Comparison of ENCODE assay signal across 8 mouse cellular contexts in genomic region chr7:29852831-29853218, GRCm38 (mm10). TPM values are rescaled to one million over a fixed set of nuclear protein-coding genes. Genes with fewer than 3 reads are reported as not detected.
DNase-seq lines count a peak whose midpoint lies in the region; ATAC-seq and TF ChIP-seq lines count a peak whose summit lies in the region.

No protein-coding gene starts in this region.

- peak overlapping the region; percentile 55 for H3K4me3 ChIP-seq in heart, embryonic 13.5 days
- H3K4me3 ChIP-seq in ES-E14 (ENCODE audit: insufficient read depth in 1 of 2, low read depth in 1 of 2, low read length in 2 of 2, poor library complexity in 1 of 2, severe bottlenecking in 1 of 2) = peak overlapping the region; percentile 75 to 95
- peak overlapping the region; percentile 45 for H3K4me3 ChIP-seq in forebrain, postnatal 0 days (ENCODE audit: low read depth, low read length)
- peak overlapping the region; percentile 67 for H3K4me3 ChIP-seq in midbrain, embryonic 10.5 days

- peak overlapping the region; percentile 69 for H3K4me2 ChIP-seq in heart, embryonic 13.5 days
- H3K4me2 ChIP-seq in forebrain, postnatal 0 days (ENCODE audit: low read depth) = peak overlapping the region; percentile 57

- no peaks in the 10 kb centered on the region for H3K9me3 ChIP-seq in heart, embryonic 13.5 days
- no peaks in the 10 kb centered on the region for H3K9me3 ChIP-seq in ES-E14 (ENCODE audit: control insufficient read depth, insufficient read depth, low read depth, low read length)
- no peaks in the 10 kb centered on the region for H3K9me3 ChIP-seq in forebrain, postnatal 0 days (ENCODE audit: low read length)
- peaks cover 6% of the 10 kb centered on the region; the same call in 1 of the 2 replicates for H3K9me3 ChIP-seq in midbrain, embryonic 10.5 days (replicated peaks)

- no peak for TF ChIP-seq CTCF in forebrain, postnatal 0 days (IDR thresholded peaks at IDR 0.05; ENCODE audit: low read depth)

- H3K4me1 ChIP-seq in heart, embryonic 13.5 days = peaks cover 5% of the 10 kb centered on the region; the same call in 1 of the 2 replicates
- H3K4me1 ChIP-seq in ES-E14 (ENCODE audit: control insufficient read depth in 2 of 2, insufficient read depth in 2 of 2, low read length in 2 of 2, poor library complexity in 1 of 2) = no peaks in the 10 kb centered on the region; a peak in 1 of 4 replicates
- no peaks in the 10 kb centered on the region for H3K4me1 ChIP-seq in forebrain, postnatal 0 days (ENCODE audit: insufficient read depth)
- H3K4me1 ChIP-seq in midbrain, embryonic 10.5 days = peaks cover 10% of the 10 kb centered on the region

- no peaks in the 10 kb centered on the region for H3K27me3 ChIP-seq in heart, embryonic 13.5 days (replicated peaks)
- H3K27me3 ChIP-seq in forebrain, postnatal 0 days (ENCODE audit: insufficient read depth, low read length) = no peaks in the 10 kb centered on the region
- no peaks in the 10 kb centered on the region for H3K27me3 ChIP-seq in midbrain, embryonic 10.5 days (ENCODE audit: low read depth, poor library complexity, severe bottlenecking)

- in situ Hi-C loops in ES-E14 (cut with MboI; ENCODE audit: low sequenced_read_pairs in 2 of 2, unreplicated experiment in 2 of 2) = no loop called here

- peak overlapping the region; percentile 67 for H3K9ac ChIP-seq in heart, embryonic 13.5 days
- peak overlapping the region; percentile 74 for H3K9ac ChIP-seq in ES-E14 (ENCODE audit: insufficient read depth, low read depth, low read length, poor library complexity, severe bottlenecking)
- peak overlapping the region; percentile 53 for H3K9ac ChIP-seq in forebrain, postnatal 0 days

- no peak overlapping the region for H3K27ac ChIP-seq in heart, embryonic 13.5 days (replicated peaks)
- H3K27ac ChIP-seq in ES-E14 (ENCODE audit: insufficient read depth, low read depth, low read length, poor library complexity, severe bottlenecking) = no peak overlapping the region
- no peak overlapping the region for H3K27ac ChIP-seq in forebrain, postnatal 0 days (ENCODE audit: low read depth, low read length)
- H3K27ac ChIP-seq in midbrain, embryonic 10.5 days (replicated peaks) = peak overlapping the region; percentile 86

- DNase-seq in heart, postnatal 4 days = no peak
- no peak for DNase-seq in ES-E14 (ENCODE audit: low read depth, low spot score)
- DNase-seq in forebrain, postnatal 0 days = no peak
- no peak for DNase-seq in midbrain, embryonic 10.5 days (ENCODE audit: low spot score)
- no peak for DNase-seq in adrenal gland, postnatal 14 days
- no peak for DNase-seq in ovary, postnatal 36 days (ENCODE audit: low spot score)
- no peak for DNase-seq in adrenal gland, adult 8-10 months

- peaks cover 21% of the 10 kb centered on the region; the same call in 1 of the 2 replicates for H3K36me3 ChIP-seq in heart, embryonic 13.5 days
- peaks cover 2% of the 10 kb centered on the region; the same call in 1 of the 2 replicates for H3K36me3 ChIP-seq in ES-E14 (ENCODE audit: control insufficient read depth, insufficient read depth, low read length, poor library complexity, severe bottlenecking)
- peaks cover 18% of the 10 kb centered on the region; the same call in 1 of the 2 replicates for H3K36me3 ChIP-seq in forebrain, postnatal 0 days (ENCODE audit: insufficient read depth)
- peaks cover 38% of the 10 kb centered on the region for H3K36me3 ChIP-seq in midbrain, embryonic 10.5 days

- ATAC-seq in heart, embryonic 13.5 days (ENCODE audit: extremely low read depth, insufficient number of reproducible peaks, low FRiP score, low TSS enrichment) = no peak
- ATAC-seq in forebrain, postnatal 0 days = no peak

- WGBS in heart, embryonic 13.5 days = 45% methylated on average over 9 of the region's 9 CpGs
- WGBS in forebrain, postnatal 0 days = 58% methylated on average over 9 of the region's 9 CpGs
- 61% methylated on average over 9 of the region's 9 CpGs for WGBS in midbrain, embryonic 10.5 days

TF ChIP-seq in ES-E14, 5 proteins besides CTCF, POLR2A, EP300 and RAD21:
- TF ChIP-seq HCFC1 (IDR thresholded peaks at IDR 0.05; ENCODE audit: borderline replicate concordance, insufficient read depth, low read length) = no peak
TF ChIP-seq in ES-E14: peak in this region for 0.

RNA-seq across cellular contexts. Expression of gene Zfp940, which starts 0.6 kb away (rescaled TPM):
- 1.7 and 1.9 TPM in 2 replicates for polyA plus RNA-seq in heart, embryonic 13.5 days (2015; fragmentation: Nextera tagmentation; extraction: Ambion mirVana)
- total RNA-seq in heart, postnatal 4 days (2021) = under 1 TPM; 0.33 to 0.34 TPM
- total RNA-seq in ES-E14 (2012; rRNA removed) = 6.9 and 12.3 TPM in 2 replicates
- 12.7 and 18.3 TPM in 2 replicates for total RNA-seq in forebrain, postnatal 0 days (2014; rRNA removed)
- 8.8 and 12.4 TPM in 2 replicates for polyA plus RNA-seq in forebrain, postnatal 0 days (2015; fragmentation: Nextera tagmentation; extraction: Ambion mirVana)
- polyA plus RNA-seq in midbrain, embryonic 10.5 days (2016; fragmentation: Nextera tagmentation; extraction: Ambion mirVana) = 9.7 and 10.3 TPM in 2 replicates
- total RNA-seq in adrenal gland, postnatal 14 days (2021) = 1.1 and 3.3 TPM in 2 replicates
- 1 to 10 TPM in 3 of 4 experiments, under 1 TPM in 1; 0.94 to 1.7 (median 1.2) TPM for total RNA-seq in adrenal gland, adult 8-10 months (2022)

RNA-seq across cellular contexts. Expression of gene Zfp420, which starts 7.0 kb away (rescaled TPM):
- polyA plus RNA-seq in heart, embryonic 13.5 days (2015; fragmentation: Nextera tagmentation; extraction: Ambion mirVana) = 3.0 and 3.2 TPM in 2 replicates
- total RNA-seq in heart, postnatal 4 days (2021) = 1 to 10 TPM; 2.6 to 3.3 TPM
- total RNA-seq in ES-E14 (2012; rRNA removed) = 5.6 and 6.9 TPM in 2 replicates
- 26.9 and 27.1 TPM in 2 replicates for total RNA-seq in forebrain, postnatal 0 days (2014; rRNA removed)
- 9.9 and 15.5 TPM in 2 replicates for polyA plus RNA-seq in forebrain, postnatal 0 days (2015; fragmentation: Nextera tagmentation; extraction: Ambion mirVana)
- 8.8 and 9.3 TPM in 2 replicates for polyA plus RNA-seq in midbrain, embryonic 10.5 days (2016; fragmentation: Nextera tagmentation; extraction: Ambion mirVana)
- total RNA-seq in adrenal gland, postnatal 14 days (2021) = 4.3 TPM in 2 replicates
- 1 to 10 TPM; 5.4 to 9.8 (median 8.1) TPM for total RNA-seq in adrenal gland, adult 8-10 months (2022)

RNA-seq across cellular contexts. Expression of gene Zfp790, which starts 36.9 kb away (rescaled TPM):
- polyA plus RNA-seq in heart, embryonic 13.5 days (2015; fragmentation: Nextera tagmentation; extraction: Ambion mirVana) = 9.1 and 9.3 TPM in 2 replicates
- total RNA-seq in heart, postnatal 4 days (2021) = 10 to 100 TPM; 13.3 to 14.3 TPM
- total RNA-seq in ES-E14 (2012; rRNA removed) = 4.5 and 5.3 TPM in 2 replicates
- total RNA-seq in forebrain, postnatal 0 days (2014; rRNA removed) = 15.6 and 16.9 TPM in 2 replicates
- 9.3 and 12.2 TPM in 2 replicates for polyA plus RNA-seq in forebrain, postnatal 0 days (2015; fragmentation: Nextera tagmentation; extraction: Ambion mirVana)
- polyA plus RNA-seq in midbrain, embryonic 10.5 days (2016; fragmentation: Nextera tagmentation; extraction: Ambion mirVana) = 12.7 and 17.5 TPM in 2 replicates
- 13.3 and 14.1 TPM in 2 replicates for total RNA-seq in adrenal gland, postnatal 14 days (2021)
- total RNA-seq in adrenal gland, adult 8-10 months (2022) = 10 to 100 TPM; 18.3 to 25.2 (median 21.9) TPM

RNA-seq across cellular contexts. Expression of gene Zfp27, which starts 53.5 kb away (rescaled TPM):
- 5.8 and 6.1 TPM in 2 replicates for polyA plus RNA-seq in heart, embryonic 13.5 days (2015; fragmentation: Nextera tagmentation; extraction: Ambion mirVana)
- 10 to 100 TPM; 11.9 to 13.2 TPM for total RNA-seq in heart, postnatal 4 days (2021)
- total RNA-seq in ES-E14 (2012; rRNA removed) = 5.1 and 6.1 TPM in 2 replicates
- 19.5 and 20.3 TPM in 2 replicates for total RNA-seq in forebrain, postnatal 0 days (2014; rRNA removed)
- polyA plus RNA-seq in forebrain, postnatal 0 days (2015; fragmentation: Nextera tagmentation; extraction: Ambion mirVana) = 8.0 and 9.4 TPM in 2 replicates
- polyA plus RNA-seq in midbrain, embryonic 10.5 days (2016; fragmentation: Nextera tagmentation; extraction: Ambion mirVana) = 10.6 and 12.8 TPM in 2 replicates
- total RNA-seq in adrenal gland, postnatal 14 days (2021) = 11.9 and 12.2 TPM in 2 replicates
- total RNA-seq in adrenal gland, adult 8-10 months (2022) = 10 to 100 TPM; 10.4 to 16.1 (median 11.8) TPM

RNA-seq across cellular contexts. Expression of gene Zfp383, which starts 55.2 kb away (rescaled TPM):
- polyA plus RNA-seq in heart, embryonic 13.5 days (2015; fragmentation: Nextera tagmentation; extraction: Ambion mirVana) = 3.2 and 3.3 TPM in 2 replicates
- total RNA-seq in heart, postnatal 4 days (2021) = 1 to 10 TPM; 8.5 to 9.4 TPM
- 5.1 and 5.4 TPM in 2 replicates for total RNA-seq in ES-E14 (2012; rRNA removed)
- 9.5 and 11.5 TPM in 2 replicates for total RNA-seq in forebrain, postnatal 0 days (2014; rRNA removed)
- 3.0 and 3.9 TPM in 2 replicates for polyA plus RNA-seq in forebrain, postnatal 0 days (2015; fragmentation: Nextera tagmentation; extraction: Ambion mirVana)
- 5.4 and 7.3 TPM in 2 replicates for polyA plus RNA-seq in midbrain, embryonic 10.5 days (2016; fragmentation: Nextera tagmentation; extraction: Ambion mirVana)
- total RNA-seq in adrenal gland, postnatal 14 days (2021) = 4.7 and 6.5 TPM in 2 replicates
- 10 to 100 TPM in 2 of 4 experiments, 1 to 10 TPM in 2; 6.6 to 11.0 (median 8.9) TPM for total RNA-seq in adrenal gland, adult 8-10 months (2022)
